Mouse (Mus musculus) stomach, postnatal 0 days (tissue): ENCODE data around the gene Aco1.
"Not testable (repeated sequence)": the region's sequence is repeated elsewhere in the genome, so short reads cannot be mapped to it uniquely, and the experiment has no call there.

Experiments used
- CTCF ChIP-seq: IDR thresholded peaks from 2 replicates; pipeline ENCODE4 v1.5.1; 2016; ENCODE audit warnings: antibody characterized with exemption, low read depth, mild to moderate bottlenecking, moderate library complexity
- EP300 ChIP-seq: optimal IDR thresholded peaks from 2 replicates; pipeline ENCODE3; 2016; ENCODE audit warnings: antibody characterized with exemption

DNA sequence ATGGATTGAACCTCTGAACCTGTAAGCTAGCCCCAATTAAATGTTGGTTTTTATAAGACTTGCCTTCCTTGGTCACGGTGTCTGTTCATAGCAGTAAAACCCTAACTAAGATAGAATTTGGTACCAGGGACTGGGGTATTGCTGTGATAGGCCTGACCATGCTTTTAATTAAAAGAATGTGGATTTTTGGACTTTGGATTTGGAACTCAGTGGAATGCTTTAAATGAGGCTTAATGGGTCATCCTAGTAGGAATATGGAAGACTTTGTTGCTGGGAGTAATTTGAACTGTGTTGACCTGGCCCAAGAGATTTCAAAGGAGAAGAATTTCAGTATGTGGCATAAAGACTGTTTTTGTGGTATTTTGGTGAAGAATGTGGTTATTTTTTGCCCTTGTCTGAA, 20.6 kb upstream of the Aco1 start:
- TF ChIP-seq CTCF, EP300: not testable (repeated sequence)
